Mouse (Mus musculus): ENCODE data around the gene Denr. TPM values are rescaled to one million over a fixed set of nuclear protein-coding genes. Genes with fewer than 3 reads are reported as not detected.

Gene Denr
- polyA plus RNA-seq (2016; fragmentation: Nextera tagmentation; extraction: Ambion mirVana): 162 and 184 TPM in 2 replicates

GRCm38 (mm10) chr5:123906976-123907630 lies at the start of gene Denr:
Gene Denr (plus strand): TSS chr5:123907175.
- Histone ChIP-seq H3K4me3 (replicated peaks) (peak within 1 kb of the TSS; percentile 95), H3K27me3 (no peaks in the 10 kb centered on the region), H3K4me2 (peak within 1 kb of the TSS; percentile 85), H3K9ac (replicated peaks) (peak within 1 kb of the TSS; percentile 98), H3K4me1 (replicated peaks) (peaks cover 10% of the 10 kb centered on the region), H3K9me3 (no peaks in the 10 kb centered on the region), H3K27ac (peak within 1 kb of the TSS; percentile 87), H3K36me3 (peaks cover 39% of the 10 kb centered on the region)
- under 1% methylated on average over 61 of the region's 61 CpGs for WGBS
- peak; percentile 94 for ATAC-seq (ENCODE audit: insufficient number of reproducible peaks, insufficient read depth, low FRiP score, low TSS enrichment, low read depth)

- H3K27ac ChIP-seq: no peak overlapping the region
- H3K4me1 ChIP-seq (replicated peaks): peaks cover 7% of the 10 kb centered on the region; the same call in 1 of the 2 replicates
- peaks cover 6% of the 10 kb centered on the region; the same call in 1 of the 2 replicates for H3K9me3 ChIP-seq
- H3K4me3 ChIP-seq (replicated peaks): no peak overlapping the region
- no peaks in the 10 kb centered on the region for H3K36me3 ChIP-seq
- no peak overlapping the region for H3K4me2 ChIP-seq
- ATAC-seq (ENCODE audit: insufficient number of reproducible peaks, insufficient read depth, low FRiP score, low TSS enrichment, low read depth): no peak
- WGBS: 77% methylated on average over 11 of the region's 11 CpGs
- no peaks in the 10 kb centered on the region for H3K27me3 ChIP-seq
- no peak overlapping the region for H3K9ac ChIP-seq (replicated peaks)
These were observed 48.2 kb upstream of the Denr start for GRCm38 (mm10) chr5:123858798-123859197.

- Histone ChIP-seq H3K4me1 (replicated peaks) (peaks cover 7% of the 10 kb centered on the region; the same call in 1 of the 2 replicates), H3K4me2 (no peak overlapping the region), H3K36me3 (no peaks in the 10 kb centered on the region), H3K9ac (replicated peaks) (no peak overlapping the region), H3K4me3 (replicated peaks) (no peak overlapping the region), H3K27ac (no peak overlapping the region), H3K9me3 (no peaks in the 10 kb centered on the region), H3K27me3 (no peaks in the 10 kb centered on the region)
- ATAC-seq (ENCODE audit: insufficient number of reproducible peaks, insufficient read depth, low FRiP score, low TSS enrichment, low read depth): no peak
- 87% methylated on average over 15 of the region's 15 CpGs for WGBS
These were observed 44.3 kb upstream of the Denr start for GRCm38 (mm10) chr5:123862374-123863350.

GRCm38 (mm10) chr5:123863934-123864333 lies 43.0 kb upstream of the Denr start:
- no peak for ATAC-seq (ENCODE audit: insufficient number of reproducible peaks, insufficient read depth, low FRiP score, low TSS enrichment, low read depth)
- Histone ChIP-seq H3K4me3 (replicated peaks) (no peak overlapping the region), H3K27me3 (no peaks in the 10 kb centered on the region), H3K4me1 (replicated peaks) (peaks cover 7% of the 10 kb centered on the region; the same call in 1 of the 2 replicates), H3K36me3 (no peaks in the 10 kb centered on the region), H3K4me2 (no peak overlapping the region), H3K9ac (replicated peaks) (no peak overlapping the region), H3K27ac (no peak overlapping the region), H3K9me3 (no peaks in the 10 kb centered on the region)
- 91% methylated on average over 14 of the region's 14 CpGs for WGBS

GRCm38 (mm10) chr5:123865365-123865764 lies 41.6 kb upstream of the Denr start, which contains the start of gene Hcar2:
Gene Hcar2 (minus strand): TSS chr5:123865499.
- H3K36me3 ChIP-seq: no peaks in the 10 kb centered on the region
- no peak for ATAC-seq (ENCODE audit: insufficient number of reproducible peaks, insufficient read depth, low FRiP score, low TSS enrichment, low read depth)
- WGBS: 78% methylated on average over 12 of the region's 12 CpGs
- no peak within 1 kb of the TSS for H3K27ac ChIP-seq
- H3K4me2 ChIP-seq: no peak within 1 kb of the TSS
- no peak within 1 kb of the TSS for H3K4me3 ChIP-seq (replicated peaks)
- H3K27me3 ChIP-seq: no peaks in the 10 kb centered on the region
- no peak within 1 kb of the TSS for H3K9ac ChIP-seq (replicated peaks)
- 0 out of 2 replicates have a peak, but pooled peaks cover 2% of the 10 kb centered on the region for H3K4me1 ChIP-seq (replicated peaks)
- no peaks in the 10 kb centered on the region for H3K9me3 ChIP-seq

- no peak for ATAC-seq (ENCODE audit: insufficient number of reproducible peaks, insufficient read depth, low FRiP score, low TSS enrichment, low read depth)
These were observed 40.5 kb upstream of the Denr start for GRCm38 (mm10) chr5:123866457-123866856.

GRCm38 (mm10) chr5:123869615-123870014 lies 37.4 kb upstream of the Denr start:
- ATAC-seq (ENCODE audit: insufficient number of reproducible peaks, insufficient read depth, low FRiP score, low TSS enrichment, low read depth): no peak
- no peak overlapping the region for H3K4me2 ChIP-seq
- no peaks in the 10 kb centered on the region for H3K27me3 ChIP-seq
- no peak overlapping the region for H3K4me3 ChIP-seq (replicated peaks)
- no peaks in the 10 kb centered on the region for H3K36me3 ChIP-seq
- H3K9ac ChIP-seq (replicated peaks): no peak overlapping the region
- H3K4me1 ChIP-seq (replicated peaks): no peaks in the 10 kb centered on the region
- 88% methylated on average over 4 of the region's 4 CpGs for WGBS
- H3K27ac ChIP-seq: 0 out of 2 replicates have a peak overlapping the region, but pooled peaks have one; percentile 23
- H3K9me3 ChIP-seq: no peaks in the 10 kb centered on the region

More at GRCm38 (mm10) chr5:123866457-123866856, 40.5 kb upstream of the Denr start:
- Histone ChIP-seq H3K27ac (no peak overlapping the region), H3K4me2 (no peak overlapping the region), H3K9me3 (no peaks in the 10 kb centered on the region), H3K4me3 (replicated peaks) (no peak overlapping the region), H3K36me3 (no peaks in the 10 kb centered on the region), H3K4me1 (replicated peaks) (0 out of 2 replicates have a peak, but pooled peaks cover 2% of the 10 kb centered on the region), H3K27me3 (no peaks in the 10 kb centered on the region), H3K9ac (replicated peaks) (no peak overlapping the region)
- WGBS: 92% methylated on average over 4 of the region's 4 CpGs

GRCm38 (mm10) chr5:123874177-123874576 lies 32.8 kb upstream of the Denr start:
- no peak for ATAC-seq (ENCODE audit: insufficient number of reproducible peaks, insufficient read depth, low FRiP score, low TSS enrichment, low read depth)

GRCm38 (mm10) chr5:123878056-123878455 lies 28.9 kb upstream of the Denr start:
- H3K4me1 ChIP-seq (replicated peaks): peaks cover 25% of the 10 kb centered on the region
- ATAC-seq (ENCODE audit: insufficient number of reproducible peaks, insufficient read depth, low FRiP score, low TSS enrichment, low read depth): no peak
- H3K36me3 ChIP-seq: no peaks in the 10 kb centered on the region
- 0 out of 2 replicates have a peak overlapping the region, but pooled peaks have one; percentile 14 for H3K9ac ChIP-seq (replicated peaks)
- H3K4me2 ChIP-seq: peak overlapping the region; percentile 41
- 39% methylated on average over 14 of the region's 14 CpGs for WGBS
- no peak overlapping the region for H3K4me3 ChIP-seq (replicated peaks)
- H3K9me3 ChIP-seq: no peaks in the 10 kb centered on the region
- no peaks in the 10 kb centered on the region for H3K27me3 ChIP-seq
- 0 out of 2 replicates have a peak overlapping the region, but pooled peaks have one; percentile 3 for H3K27ac ChIP-seq

More at GRCm38 (mm10) chr5:123874177-123874576, 32.8 kb upstream of the Denr start:
- no peak overlapping the region for H3K4me3 ChIP-seq (replicated peaks)
- H3K27ac ChIP-seq: no peak overlapping the region
- no peak overlapping the region for H3K4me2 ChIP-seq
- H3K4me1 ChIP-seq (replicated peaks): peaks cover 14% of the 10 kb centered on the region
- no peak overlapping the region for H3K9ac ChIP-seq (replicated peaks)
- no peaks in the 10 kb centered on the region for H3K9me3 ChIP-seq
- WGBS: 86% methylated on average over 5 of the region's 5 CpGs
- no peaks in the 10 kb centered on the region for H3K27me3 ChIP-seq
- no peaks in the 10 kb centered on the region for H3K36me3 ChIP-seq

- no peaks in the 10 kb centered on the region for H3K9me3 ChIP-seq
- no peak within 1 kb of the TSS for H3K4me3 ChIP-seq (replicated peaks)
- 72% methylated on average over 12 of the region's 12 CpGs for WGBS
- H3K9ac ChIP-seq (replicated peaks): no peak within 1 kb of the TSS
- H3K4me2 ChIP-seq: no peak within 1 kb of the TSS
- H3K4me1 ChIP-seq (replicated peaks): peaks cover 25% of the 10 kb centered on the region
- no peak for ATAC-seq (ENCODE audit: insufficient number of reproducible peaks, insufficient read depth, low FRiP score, low TSS enrichment, low read depth)
- H3K27me3 ChIP-seq: no peaks in the 10 kb centered on the region
- H3K27ac ChIP-seq: 0 out of 2 replicates have a peak within 1 kb of the TSS, but pooled peaks have one; percentile 29
- no peaks in the 10 kb centered on the region for H3K36me3 ChIP-seq
These were observed 27.0 kb upstream of the Denr start, which contains the start of gene Hcar1 for GRCm38 (mm10) chr5:123879928-123880327. Gene Hcar1 (minus strand): TSS chr5:123880020.

- Histone ChIP-seq H3K36me3 (no peaks in the 10 kb centered on the region), H3K4me3 (replicated peaks) (no peak overlapping the region), H3K4me2 (no peak overlapping the region), H3K9me3 (no peaks in the 10 kb centered on the region), H3K4me1 (replicated peaks) (peaks cover 25% of the 10 kb centered on the region), H3K27ac (no peak overlapping the region), H3K27me3 (no peaks in the 10 kb centered on the region), H3K9ac (replicated peaks) (no peak overlapping the region)
- no peak for ATAC-seq (ENCODE audit: insufficient number of reproducible peaks, insufficient read depth, low FRiP score, low TSS enrichment, low read depth)
- 82% methylated on average over 14 of the region's 14 CpGs for WGBS
These were observed 26.2 kb upstream of the Denr start for GRCm38 (mm10) chr5:123880778-123881177.
